Mouse (Mus musculus): Measurements from ENCODE around the gene Atxn2. TPM values are rescaled to one million over a fixed set of nuclear protein-coding genes. Genes with fewer than 3 reads are reported as not detected.

Atxn2 gene
- total RNA-seq (2021): 100 to 1,000 TPM; 248 to 251 TPM
- long read RNA-seq, experiment 1, full-length matches to known transcripts: 11 of 109 reads
- long read RNA-seq, experiment 1, partial matches to known transcripts: 16 of 109 reads
- long read RNA-seq, experiment 1, other reads (novel, unspliced or antisense): 82 of 109 reads
- long read RNA-seq, experiment 2, full-length matches to known transcripts: 9 of 114 reads
- long read RNA-seq, experiment 2, partial matches to known transcripts: 18 of 114 reads
- long read RNA-seq, experiment 2, other reads (novel, unspliced or antisense): 87 of 114 reads

- H3K27ac ChIP-seq: peak within 1 kb of the TSS; percentile 98
- peak within 1 kb of the TSS; percentile 80 for H3K4me3 ChIP-seq
- TF ChIP-seq CTCF (IDR thresholded peaks at IDR 0.05): no peak
- intact Hi-C loops (cut with DNase I): loop anchor here (2.0 to 5.0 kb wide), 2 partner anchors 51 to 126 kb away; partner anchors contain the start of genes Acad10, Brap and Sh2b3
- DNase-seq (ENCODE audit: extremely low spot score in 1 of 2, low spot score in 2 of 2): peak; percentile 80 to 81
Observed at GRCm38 (mm10) chr5:121711174-121711927, at the start of gene Atxn2. Gene Atxn2 (plus strand): TSS chr5:121711337.

- H3K27ac ChIP-seq: no peak overlapping the region
- TF ChIP-seq CTCF (IDR thresholded peaks at IDR 0.05): no peak
- intact Hi-C loops (cut with DNase I): loop anchor here (2.0 to 5.0 kb wide), 2 partner anchors 49 to 121 kb away; partner anchors contain the start of gene Atxn2
- no peak for DNase-seq (ENCODE audit: extremely low spot score in 1 of 2, low spot score in 2 of 2)
- H3K4me3 ChIP-seq: peak overlapping the region; percentile 91
Observed at GRCm38 (mm10) chr5:121661494-121661893, 49.6 kb upstream of the Atxn2 start.

DNA sequence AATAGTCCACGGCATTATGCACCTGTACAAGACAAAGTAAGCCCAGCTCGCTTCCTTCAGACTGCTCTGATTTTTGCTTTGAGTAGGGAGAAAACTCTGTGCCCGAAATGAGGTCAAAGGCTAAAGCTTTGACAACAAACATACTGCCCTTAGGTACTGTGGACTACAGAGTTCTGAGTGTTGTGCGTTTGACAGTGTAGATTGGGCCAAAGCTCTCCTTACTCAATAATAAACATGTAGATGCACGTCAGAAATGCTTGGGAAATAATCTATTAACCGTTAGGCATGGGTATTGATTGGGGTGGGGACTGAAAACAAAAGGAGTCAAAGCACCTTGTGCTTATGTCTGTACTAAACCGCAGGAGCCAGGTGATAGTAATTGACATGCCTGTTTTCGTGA, 47.7 kb upstream of the Atxn2 start:
- Histone ChIP-seq H3K4me3 (no peak overlapping the region), H3K27ac (no peak overlapping the region)
- DNase-seq (ENCODE audit: extremely low spot score in 1 of 2, low spot score in 2 of 2): no peak
- TF ChIP-seq CTCF (IDR thresholded peaks at IDR 0.05): no peak
- intact Hi-C loops (cut with DNase I): loop anchor here (5.0 kb wide), 1 partner anchor 119 kb away; no protein-coding TSS in a partner anchor

DNA sequence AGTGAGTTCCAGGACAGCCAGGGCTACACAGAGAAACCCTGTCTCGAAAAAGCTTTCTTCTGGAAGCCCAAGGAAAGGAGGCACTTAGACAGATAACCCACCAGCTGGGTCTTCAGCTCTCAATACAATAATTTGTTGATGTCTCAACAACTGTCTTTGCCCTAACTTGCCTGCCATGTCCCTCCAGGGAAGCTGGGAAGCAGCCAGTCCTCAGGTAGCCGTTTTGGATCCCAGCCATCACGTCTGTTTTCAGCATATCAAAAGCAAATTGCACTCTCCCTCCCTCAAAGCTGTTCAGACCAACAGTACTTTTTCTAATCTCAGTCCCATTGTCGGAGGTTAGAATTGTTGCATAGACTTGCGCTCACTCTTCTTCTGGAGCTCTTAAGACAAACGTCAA, 47.1 kb upstream of the Atxn2 start:
- TF ChIP-seq CTCF (IDR thresholded peaks at IDR 0.05): no peak
- Histone ChIP-seq H3K27ac (no peak overlapping the region), H3K4me3 (no peak overlapping the region)
- DNase-seq (ENCODE audit: extremely low spot score in 1 of 2, low spot score in 2 of 2): no peak
- intact Hi-C loops (cut with DNase I): loop anchor here (5.0 kb wide), 1 partner anchor 118 kb away; no protein-coding TSS in a partner anchor

- no peak overlapping the region for H3K27ac ChIP-seq
- H3K4me3 ChIP-seq: no peak overlapping the region
- no peak for TF ChIP-seq CTCF (IDR thresholded peaks at IDR 0.05)
- DNase-seq (ENCODE audit: extremely low spot score in 1 of 2, low spot score in 2 of 2): no peak
- intact Hi-C loops (cut with DNase I): loop anchor here (5.0 kb wide), 1 partner anchor 117 kb away; no protein-coding TSS in a partner anchor
Observed at GRCm38 (mm10) chr5:121664971-121665370, 46.2 kb upstream of the Atxn2 start.

DNA sequence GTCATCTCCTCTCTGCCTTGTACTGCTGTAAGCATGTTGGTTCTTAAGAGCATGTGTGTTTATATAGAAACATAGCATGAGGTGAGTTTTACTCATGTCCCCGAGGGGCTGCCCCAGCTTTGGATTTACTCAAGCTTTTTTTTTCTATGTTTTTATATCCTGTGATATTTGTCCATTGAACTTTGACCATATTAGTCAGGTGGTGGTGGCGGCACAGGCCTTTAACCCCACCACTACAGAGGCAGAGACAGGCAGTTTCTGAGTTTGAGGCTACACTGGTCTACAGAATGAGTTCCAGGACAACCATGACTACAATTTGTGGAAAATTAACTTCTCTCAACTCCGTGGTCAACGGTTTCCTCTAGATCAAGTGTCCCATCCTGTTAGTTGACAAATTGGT, 44.1 kb upstream of the Atxn2 start:
- intact Hi-C loops (cut with DNase I): no loop called here
- DNase-seq (ENCODE audit: extremely low spot score in 1 of 2, low spot score in 2 of 2): no peak
- H3K4me3 ChIP-seq: no peak overlapping the region
- no peak overlapping the region for H3K27ac ChIP-seq
- TF ChIP-seq CTCF (IDR thresholded peaks at IDR 0.05): no peak

- no peak overlapping the region for H3K4me3 ChIP-seq
- intact Hi-C loops (cut with DNase I): no loop called here
- no peak for TF ChIP-seq CTCF (IDR thresholded peaks at IDR 0.05)
- DNase-seq (ENCODE audit: extremely low spot score in 1 of 2, low spot score in 2 of 2): no peak
- H3K27ac ChIP-seq: no peak overlapping the region
Observed at GRCm38 (mm10) chr5:121668411-121668810, 42.7 kb upstream of the Atxn2 start.

DNA sequence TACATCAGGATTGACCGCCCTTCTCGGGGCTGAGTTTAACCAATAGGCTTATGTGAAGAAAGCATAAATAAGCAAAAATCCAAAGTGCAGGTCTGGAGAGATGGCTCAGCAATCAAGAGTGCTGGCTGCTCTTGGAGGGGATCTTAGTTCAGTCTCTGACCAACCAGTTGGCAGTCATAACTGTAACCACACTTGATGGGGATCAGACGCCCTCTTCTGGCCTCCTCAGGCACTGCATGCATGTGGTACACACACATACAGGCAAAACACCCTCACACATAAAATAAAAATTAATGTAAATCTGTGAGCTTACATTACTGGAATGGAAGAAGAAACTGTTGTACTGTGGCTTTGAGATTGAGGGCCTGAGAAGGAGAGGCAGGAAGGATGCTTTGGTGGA, 40.7 kb upstream of the Atxn2 start:
- intact Hi-C loops (cut with DNase I): no loop called here
- peak; percentile 53 for TF ChIP-seq CTCF (IDR thresholded peaks at IDR 0.05)
- H3K27ac ChIP-seq: no peak overlapping the region
- DNase-seq (ENCODE audit: extremely low spot score in 1 of 2, low spot score in 2 of 2): no peak
- no peak overlapping the region for H3K4me3 ChIP-seq

DNA sequence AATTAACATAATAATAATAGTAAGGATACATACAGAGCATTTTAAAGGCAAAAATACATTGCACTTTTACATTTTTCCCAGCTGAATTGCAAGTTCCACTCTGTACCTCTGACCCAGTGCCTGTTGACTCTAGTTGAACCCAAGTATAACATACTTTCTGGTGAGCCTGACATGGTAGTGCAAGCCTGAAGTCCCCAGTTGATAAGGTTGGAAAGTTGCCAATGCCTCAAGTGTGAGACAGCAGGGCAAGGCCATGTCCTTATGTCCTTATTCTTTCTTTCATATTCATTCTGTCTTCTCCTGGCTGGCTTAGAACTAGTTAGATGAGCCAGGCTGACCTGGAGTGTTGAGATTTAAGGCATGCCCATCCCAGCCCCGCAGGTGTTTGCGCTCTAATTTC, 28.9 kb upstream of the Atxn2 start:
- no peak for TF ChIP-seq CTCF (IDR thresholded peaks at IDR 0.05)
- no peak for DNase-seq (ENCODE audit: extremely low spot score in 1 of 2, low spot score in 2 of 2)
- Histone ChIP-seq H3K4me3 (no peak overlapping the region), H3K27ac (no peak overlapping the region)
- intact Hi-C loops (cut with DNase I): no loop called here

GRCm38 (mm10) chr5:121685495-121685894, 25.6 kb upstream of the Atxn2 start:
- Histone ChIP-seq H3K27ac (no peak overlapping the region), H3K4me3 (no peak overlapping the region)
- intact Hi-C loops (cut with DNase I): no loop called here
- DNase-seq (ENCODE audit: extremely low spot score in 1 of 2, low spot score in 2 of 2): no peak
- TF ChIP-seq CTCF (IDR thresholded peaks at IDR 0.05): no peak

DNA sequence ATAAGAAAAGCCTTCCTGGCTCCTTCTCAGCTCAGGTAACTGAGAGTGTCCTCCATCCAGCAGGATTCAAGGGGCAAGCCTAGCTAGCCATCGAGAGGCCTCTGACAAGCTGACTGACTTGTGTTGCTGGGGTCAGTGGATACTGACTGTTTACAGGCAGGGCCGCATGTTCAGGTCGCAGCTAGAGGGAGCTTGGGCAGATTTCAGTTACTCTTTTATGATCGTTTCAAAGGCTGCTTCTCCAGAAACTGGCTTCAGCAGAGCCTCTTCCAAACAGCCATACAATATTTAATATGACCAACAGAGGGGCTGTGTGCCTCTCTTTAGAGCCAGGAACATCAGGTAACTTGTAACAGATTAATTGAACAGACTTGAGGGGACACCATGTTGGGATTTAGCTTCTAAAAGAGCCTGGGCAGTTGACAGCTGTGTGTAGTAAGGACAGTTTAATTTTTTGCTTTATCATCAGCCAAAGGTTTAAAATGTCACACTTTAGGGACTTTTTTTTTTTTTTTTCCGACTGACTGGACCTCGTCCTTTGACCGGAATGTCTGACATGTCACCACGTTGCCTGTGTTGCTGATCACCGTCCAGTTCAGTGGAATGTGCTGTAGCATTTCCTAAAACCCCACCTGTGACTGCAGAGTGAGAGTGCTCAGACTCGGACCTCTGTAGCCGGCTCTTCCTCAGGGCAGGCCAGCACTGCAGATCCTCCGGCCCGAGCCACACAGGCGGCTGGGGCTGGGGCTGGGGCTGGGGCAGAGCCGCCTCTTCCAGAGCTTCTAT, 24.8 kb upstream of the Atxn2 start:
- intact Hi-C loops (cut with DNase I): no loop called here
- no peak for DNase-seq (ENCODE audit: extremely low spot score in 1 of 2, low spot score in 2 of 2)
- no peak overlapping the region for H3K4me3 ChIP-seq
- TF ChIP-seq CTCF (IDR thresholded peaks at IDR 0.05): peak; percentile 34
- no peak overlapping the region for H3K27ac ChIP-seq

Measured in left cerebral cortex, adult 2 months (tissue).